Mouse (Mus musculus) brain, embryonic 14.5 days (tissue): ENCODE measurements around the gene Hectd2.

ENCODE experiments used
- CTCF ChIP-seq: fragments of 200-500 bp; IDR thresholded peaks from 2 replicates; pipeline ENCODE4 v1.5.1; 2012; ENCODE audit warnings: inconsistent platforms, mild to moderate bottlenecking, moderate library complexity, borderline replicate concordance; ENCODE audit not compliant: insufficient read depth, insufficient read length; ENCODE audit errors: extremely low read depth
- POLR2A ChIP-seq: fragments of 200-500 bp; IDR thresholded peaks from 2 replicates; pipeline ENCODE4 v1.6.1; 2012; ENCODE audit warnings: mild to moderate bottlenecking, inconsistent platforms, borderline replicate concordance; ENCODE audit not compliant: poor library complexity, insufficient read depth, insufficient read length, severe bottlenecking; ENCODE audit errors: extremely low read depth

DNA sequence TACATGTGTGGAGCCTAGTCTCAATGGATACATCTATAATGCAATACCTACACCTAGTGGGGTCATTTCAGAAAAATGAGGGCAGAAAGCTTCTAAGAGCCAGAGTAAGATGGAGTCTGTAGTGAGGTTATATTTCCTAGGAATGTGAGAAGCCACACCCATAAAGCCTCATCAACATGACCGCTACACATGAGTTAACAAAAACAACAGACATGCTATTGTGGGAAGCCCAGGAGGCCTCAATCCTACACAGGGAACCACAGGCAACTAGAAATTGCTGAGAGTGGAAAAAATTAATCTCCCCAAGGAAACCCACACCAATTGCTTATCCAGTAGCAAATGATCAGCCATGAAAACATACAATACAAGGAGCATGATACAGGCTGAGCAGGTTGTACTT lies 113.7 kb downstream of the Hectd2 start:
- TF ChIP-seq CTCF (no peak), POLR2A (no peak)
